Mouse (Mus musculus): ENCODE results near the gene Ptges.
A peak's percentile ranks its signal among the peaks of the same experiment; 100 is the strongest.

Ptges gene

GRCm38 (mm10) chr2:30913022-30913421 lies 16.6 kb downstream of the Ptges start:
- Histone ChIP-seq H3K4me1 (replicated peaks; ENCODE audit: low read depth, low read length) (peaks cover 34% of the 10 kb centered on the region), H3K27me3 (ENCODE audit: insufficient read depth, low read length) (peaks cover 27% of the 10 kb centered on the region), H3K36me3 (ENCODE audit: insufficient read depth, low read length) (no peaks in the 10 kb centered on the region), H3K9me3 (ENCODE audit: low read length) (no peaks in the 10 kb centered on the region), H3K4me3 (replicated peaks; ENCODE audit: low read length) (no peak overlapping the region)
- TF ChIP-seq NANOG (IDR thresholded peaks at IDR 0.05; ENCODE audit: borderline replicate concordance, low read length) (no peak), POU5F1 (IDR thresholded peaks at IDR 0.05; ENCODE audit: borderline replicate concordance, low read length) (no peak), CTCF (conservative IDR thresholded peaks at IDR 0.05; ENCODE audit: low read length) (no peak)

GRCm38 (mm10) chr2:30912291-30912773 lies 17.3 kb downstream of the Ptges start:
- H3K4me1 ChIP-seq (replicated peaks; ENCODE audit: low read depth, low read length), result peaks cover 27% of the 10 kb centered on the region
- no peaks in the 10 kb centered on the region for H3K9me3 ChIP-seq (ENCODE audit: low read length)
- peaks cover 20% of the 10 kb centered on the region for H3K27me3 ChIP-seq (ENCODE audit: insufficient read depth, low read length)
- H3K36me3 ChIP-seq (ENCODE audit: insufficient read depth, low read length), result no peaks in the 10 kb centered on the region
- H3K4me3 ChIP-seq (replicated peaks; ENCODE audit: low read length), result no peak overlapping the region
- TF ChIP-seq POU5F1 (IDR thresholded peaks at IDR 0.05; ENCODE audit: borderline replicate concordance, low read length) (no peak), CTCF (conservative IDR thresholded peaks at IDR 0.05; ENCODE audit: low read length) (no peak), NANOG (IDR thresholded peaks at IDR 0.05; ENCODE audit: borderline replicate concordance, low read length) (no peak)

GRCm38 (mm10) chr2:30906641-30907040 lies 23.0 kb downstream of the Ptges start:
- H3K36me3 ChIP-seq (ENCODE audit: insufficient read depth, low read length), result no peaks in the 10 kb centered on the region
- H3K4me3 ChIP-seq (replicated peaks; ENCODE audit: low read length), result no peak overlapping the region
- H3K9me3 ChIP-seq (ENCODE audit: low read length), result no peaks in the 10 kb centered on the region
- H3K4me1 ChIP-seq (replicated peaks; ENCODE audit: low read depth, low read length), result peaks cover 37% of the 10 kb centered on the region
- peaks cover 33% of the 10 kb centered on the region for H3K27me3 ChIP-seq (ENCODE audit: insufficient read depth, low read length)
- TF ChIP-seq NANOG (IDR thresholded peaks at IDR 0.05; ENCODE audit: borderline replicate concordance, low read length), result no peak
- TF ChIP-seq CTCF (conservative IDR thresholded peaks at IDR 0.05; ENCODE audit: low read length), result no peak
- TF ChIP-seq POU5F1 (IDR thresholded peaks at IDR 0.05; ENCODE audit: borderline replicate concordance, low read length), result no peak

DNA sequence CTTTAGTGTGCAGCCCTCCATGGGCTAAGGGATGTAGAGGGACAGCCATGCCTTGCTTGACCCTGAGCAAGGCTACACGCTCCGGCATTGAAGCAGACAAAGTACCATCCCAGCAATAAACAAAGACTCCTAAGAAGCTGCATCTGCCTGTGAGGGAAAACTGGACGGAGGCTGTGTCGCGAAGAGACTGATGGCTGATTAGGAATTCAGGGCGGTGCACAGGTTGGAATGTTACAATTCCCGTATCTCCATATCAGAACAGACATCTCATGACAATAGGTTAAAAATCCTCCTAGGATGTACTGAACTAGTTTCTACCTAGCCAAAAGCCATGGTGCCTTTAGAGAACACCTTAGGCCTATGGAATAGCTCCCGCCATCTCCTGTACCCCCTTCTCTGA lies 23.8 kb downstream of the Ptges start:
- TF ChIP-seq CTCF (conservative IDR thresholded peaks at IDR 0.05; ENCODE audit: low read length), result no peak
- no peak for TF ChIP-seq NANOG (IDR thresholded peaks at IDR 0.05; ENCODE audit: borderline replicate concordance, low read length)
- H3K27me3 ChIP-seq (ENCODE audit: insufficient read depth, low read length), result peaks cover 35% of the 10 kb centered on the region
- no peak overlapping the region for H3K4me3 ChIP-seq (replicated peaks; ENCODE audit: low read length)
- H3K4me1 ChIP-seq (replicated peaks; ENCODE audit: low read depth, low read length), result peaks cover 44% of the 10 kb centered on the region
- H3K36me3 ChIP-seq (ENCODE audit: insufficient read depth, low read length), result no peaks in the 10 kb centered on the region
- H3K9me3 ChIP-seq (ENCODE audit: low read length), result no peaks in the 10 kb centered on the region

GRCm38 (mm10) chr2:30904991-30905390 lies 24.7 kb downstream of the Ptges start:
- no peaks in the 10 kb centered on the region for H3K9me3 ChIP-seq (ENCODE audit: low read length)
- H3K4me1 ChIP-seq (replicated peaks; ENCODE audit: low read depth, low read length), result peaks cover 49% of the 10 kb centered on the region
- TF ChIP-seq NANOG (IDR thresholded peaks at IDR 0.05; ENCODE audit: borderline replicate concordance, low read length) (no peak), POU5F1 (IDR thresholded peaks at IDR 0.05; ENCODE audit: borderline replicate concordance, low read length) (no peak), CTCF (conservative IDR thresholded peaks at IDR 0.05; ENCODE audit: low read length) (no peak)
- no peak overlapping the region for H3K4me3 ChIP-seq (replicated peaks; ENCODE audit: low read length)
- H3K27me3 ChIP-seq (ENCODE audit: insufficient read depth, low read length), result peaks cover 35% of the 10 kb centered on the region
- H3K36me3 ChIP-seq (ENCODE audit: insufficient read depth, low read length), result no peaks in the 10 kb centered on the region

GRCm38 (mm10) chr2:30904231-30904630 lies 25.4 kb downstream of the Ptges start:
- TF ChIP-seq CTCF (conservative IDR thresholded peaks at IDR 0.05; ENCODE audit: low read length) (no peak), NANOG (IDR thresholded peaks at IDR 0.05; ENCODE audit: borderline replicate concordance, low read length) (no peak), POU5F1 (IDR thresholded peaks at IDR 0.05; ENCODE audit: borderline replicate concordance, low read length) (no peak)

GRCm38 (mm10) chr2:30902726-30903722 lies 26.6 kb downstream of the Ptges start:
- no peaks in the 10 kb centered on the region for H3K9me3 ChIP-seq (ENCODE audit: low read length)
- H3K4me1 ChIP-seq (replicated peaks; ENCODE audit: low read depth, low read length), result peaks cover 50% of the 10 kb centered on the region
- peak overlapping the region; percentile 65 for H3K4me3 ChIP-seq (replicated peaks; ENCODE audit: low read length)
- peaks cover 35% of the 10 kb centered on the region for H3K27me3 ChIP-seq (ENCODE audit: insufficient read depth, low read length)
- H3K36me3 ChIP-seq (ENCODE audit: insufficient read depth, low read length), result no peaks in the 10 kb centered on the region
- no peak for TF ChIP-seq POU5F1 (IDR thresholded peaks at IDR 0.05; ENCODE audit: borderline replicate concordance, low read length)
- TF ChIP-seq CTCF (conservative IDR thresholded peaks at IDR 0.05; ENCODE audit: low read length), result no peak
- TF ChIP-seq NANOG (IDR thresholded peaks at IDR 0.05; ENCODE audit: borderline replicate concordance, low read length), result no peak

More at GRCm38 (mm10) chr2:30904231-30904630, 25.4 kb downstream of the Ptges start:
- peaks cover 35% of the 10 kb centered on the region for H3K27me3 ChIP-seq (ENCODE audit: insufficient read depth, low read length)
- no peaks in the 10 kb centered on the region for H3K9me3 ChIP-seq (ENCODE audit: low read length)
- H3K36me3 ChIP-seq (ENCODE audit: insufficient read depth, low read length), result no peaks in the 10 kb centered on the region
- no peak overlapping the region for H3K4me3 ChIP-seq (replicated peaks; ENCODE audit: low read length)
- H3K4me1 ChIP-seq (replicated peaks; ENCODE audit: low read depth, low read length), result peaks cover 49% of the 10 kb centered on the region

GRCm38 (mm10) chr2:30902256-30902655 lies 27.4 kb downstream of the Ptges start:
- Histone ChIP-seq H3K9me3 (ENCODE audit: low read length) (no peaks in the 10 kb centered on the region), H3K4me1 (replicated peaks; ENCODE audit: low read depth, low read length) (peaks cover 58% of the 10 kb centered on the region), H3K27me3 (ENCODE audit: insufficient read depth, low read length) (peaks cover 35% of the 10 kb centered on the region), H3K4me3 (replicated peaks; ENCODE audit: low read length) (peak overlapping the region; percentile 65), H3K36me3 (ENCODE audit: insufficient read depth, low read length) (no peaks in the 10 kb centered on the region)
- no peak for TF ChIP-seq NANOG (IDR thresholded peaks at IDR 0.05; ENCODE audit: borderline replicate concordance, low read length)
- TF ChIP-seq CTCF (conservative IDR thresholded peaks at IDR 0.05; ENCODE audit: low read length), result no peak
- no peak for TF ChIP-seq POU5F1 (IDR thresholded peaks at IDR 0.05; ENCODE audit: borderline replicate concordance, low read length)
